Mouse (Mus musculus): ENCODE data around the gene Rsbn1.

Gene Rsbn1

GRCm38 (mm10) chr3:103914010-103914669 lies at the start of gene Rsbn1:
TSS of gene Rsbn1 (plus strand) at chr3:103914120.
- peak; percentile 99 for DNase-seq

- no peak for DNase-seq
These were observed 49.7 kb upstream of the Rsbn1 start for GRCm38 (mm10) chr3:103864200-103864599.

GRCm38 (mm10) chr3:103867424-103867971 lies 46.4 kb upstream of the Rsbn1 start:
- DNase-seq, result no peak

GRCm38 (mm10) chr3:103868008-103868407 lies 45.9 kb upstream of the Rsbn1 start:
- DNase-seq, result no peak

- no peak for DNase-seq
These were observed 41.2 kb upstream of the Rsbn1 start for GRCm38 (mm10) chr3:103872663-103873098.

GRCm38 (mm10) chr3:103874329-103874728 lies 39.6 kb upstream of the Rsbn1 start:
- DNase-seq, result no peak

GRCm38 (mm10) chr3:103885946-103886345 lies 28.0 kb upstream of the Rsbn1 start:
- DNase-seq, result no peak

- DNase-seq, result no peak
These were observed 26.3 kb upstream of the Rsbn1 start for GRCm38 (mm10) chr3:103887581-103887980.

GRCm38 (mm10) chr3:103893374-103893773 lies 20.5 kb upstream of the Rsbn1 start:
- no peak for DNase-seq

GRCm38 (mm10) chr3:103904705-103905104 lies 9.2 kb upstream of the Rsbn1 start:
- DNase-seq, result peak; percentile 74

- no peak for DNase-seq
These were observed 6.4 kb upstream of the Rsbn1 start for GRCm38 (mm10) chr3:103907335-103908030.

GRCm38 (mm10) chr3:103908781-103909180 lies 5.1 kb upstream of the Rsbn1 start:
- DNase-seq, result no peak

- no peak for DNase-seq
These were observed 414 bp upstream of the Rsbn1 start for GRCm38 (mm10) chr3:103913451-103913961.

- no peak for DNase-seq
These were observed 1.0 kb downstream of the Rsbn1 start for GRCm38 (mm10) chr3:103914732-103915508.

- no peak for DNase-seq
These were observed 1.6 kb downstream of the Rsbn1 start for GRCm38 (mm10) chr3:103915509-103915896.

GRCm38 (mm10) chr3:103916205-103916838 lies 2.4 kb downstream of the Rsbn1 start:
- DNase-seq, result no peak

GRCm38 (mm10) chr3:103916839-103917237 lies 2.9 kb downstream of the Rsbn1 start:
- no peak for DNase-seq

- DNase-seq, result no peak
These were observed 6.2 kb downstream of the Rsbn1 start for GRCm38 (mm10) chr3:103920094-103920493.

GRCm38 (mm10) chr3:103925302-103925701 lies 11.4 kb downstream of the Rsbn1 start:
- no peak for DNase-seq

GRCm38 (mm10) chr3:103927511-103927910 lies 13.6 kb downstream of the Rsbn1 start:
- DNase-seq, result no peak

- no peak for DNase-seq
These were observed 31.1 kb downstream of the Rsbn1 start for GRCm38 (mm10) chr3:103944794-103945562.

- DNase-seq, result no peak
These were observed 34.7 kb downstream of the Rsbn1 start for GRCm38 (mm10) chr3:103948666-103949065.

All from cerebellum, adult 11-12 months (tissue).